ENCODE assay signal across 25 mouse cellular contexts in the genomic region with DNA sequence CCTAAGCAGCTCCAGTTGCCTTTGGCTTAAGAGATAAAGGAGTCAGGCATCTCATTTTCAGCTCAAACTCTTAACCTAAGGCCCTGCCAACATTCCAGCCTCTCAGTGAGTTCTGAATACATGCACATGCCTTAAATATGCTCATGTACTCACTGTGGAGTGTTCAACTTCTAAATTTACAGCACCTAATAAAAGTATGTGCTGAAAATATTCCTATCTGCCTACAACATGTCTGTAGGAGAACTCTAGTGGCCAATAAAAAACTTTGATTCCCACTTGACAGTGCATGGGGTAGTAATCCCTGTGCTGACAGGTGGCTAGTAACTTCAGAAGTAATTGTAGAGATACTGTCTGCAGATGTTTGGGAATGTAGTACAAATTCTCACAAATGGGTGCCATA.
"Had no signal": no experiment of that assay in that cellular context is flagged by ENCODE, and none has a peak within 500 bp of the region (broad histone marks: within the 10 kb centered on the region; RNA-seq: fewer than 3 reads in every experiment).

No protein-coding gene starts in this region.

- H3K9ac ChIP-seq: forebrain, postnatal 0 days; heart, embryonic 12.5 days; hindbrain, embryonic 13.5 days; hindbrain, embryonic 15.5 days; kidney, embryonic 15.5 days; liver, embryonic 13.5 days; liver, embryonic 15.5 days had no signal

- H3K4me2 ChIP-seq: heart, embryonic 12.5 days; hindbrain, embryonic 13.5 days; hindbrain, embryonic 15.5 days; kidney, embryonic 15.5 days; liver, embryonic 11.5 days; liver, embryonic 13.5 days; liver, embryonic 15.5 days had no signal

- H3K27me3 ChIP-seq: heart, embryonic 12.5 days; hindbrain, embryonic 13.5 days; hindbrain, embryonic 15.5 days; kidney, embryonic 15.5 days; liver, embryonic 13.5 days; liver, embryonic 15.5 days had no signal

- DNase-seq: forebrain, postnatal 0 days; gastrocnemius, postnatal 14 days; gastrocnemius, postnatal 36 days; heart, adult 11 months; heart, adult 2 months; heart, postnatal 10 days; kidney, adult 11 months; kidney, adult 2 months; kidney, adult 9 months; kidney, postnatal 14 days; kidney, postnatal 36 days; layer of hippocampus, adult 9-11 months; layer of hippocampus, postnatal 36 days; liver; liver, embryonic 13.5 days had no signal

- H3K36me3 ChIP-seq: heart, embryonic 10.5 days; heart, embryonic 12.5 days; hindbrain, embryonic 13.5 days; hindbrain, embryonic 15.5 days; kidney, embryonic 15.5 days; liver, embryonic 13.5 days; liver, embryonic 15.5 days had no signal

- ATAC-seq: forebrain, postnatal 0 days; hindbrain, postnatal 0 days; intestine, embryonic 16.5 days had no signal

- H3K9me3 ChIP-seq: heart, embryonic 10.5 days; heart, embryonic 12.5 days; hindbrain, embryonic 13.5 days; hindbrain, embryonic 15.5 days; kidney, embryonic 15.5 days; liver, embryonic 13.5 days; liver, embryonic 15.5 days had no signal

- H3K4me1 ChIP-seq: heart, embryonic 10.5 days; heart, embryonic 12.5 days; hindbrain, embryonic 13.5 days; hindbrain, embryonic 15.5 days; kidney, embryonic 15.5 days; liver, embryonic 13.5 days; liver, embryonic 15.5 days had no signal

- H3K4me3 ChIP-seq: heart, adult 2 months; heart, embryonic 10.5 days; heart, embryonic 12.5 days; hindbrain, embryonic 13.5 days; hindbrain, embryonic 15.5 days; kidney, embryonic 15.5 days; liver, embryonic 13.5 days; liver, embryonic 15.5 days had no signal

- H3K27ac ChIP-seq: heart, adult 2 months; heart, embryonic 10.5 days; hindbrain, embryonic 13.5 days; hindbrain, embryonic 15.5 days; hindbrain, postnatal 0 days; kidney, embryonic 15.5 days; kidney, postnatal 0 days; liver, embryonic 13.5 days; liver, embryonic 15.5 days had no signal
